Mouse (Mus musculus): ENCODE data around the gene Sart3.
A peak's percentile ranks its signal among the peaks of the same experiment; 100 is the strongest.
"Not testable (repeated sequence)": the region's sequence is repeated elsewhere in the genome, so short reads cannot be mapped to it uniquely, and the experiment has no call there.

Gene Sart3

DNA sequence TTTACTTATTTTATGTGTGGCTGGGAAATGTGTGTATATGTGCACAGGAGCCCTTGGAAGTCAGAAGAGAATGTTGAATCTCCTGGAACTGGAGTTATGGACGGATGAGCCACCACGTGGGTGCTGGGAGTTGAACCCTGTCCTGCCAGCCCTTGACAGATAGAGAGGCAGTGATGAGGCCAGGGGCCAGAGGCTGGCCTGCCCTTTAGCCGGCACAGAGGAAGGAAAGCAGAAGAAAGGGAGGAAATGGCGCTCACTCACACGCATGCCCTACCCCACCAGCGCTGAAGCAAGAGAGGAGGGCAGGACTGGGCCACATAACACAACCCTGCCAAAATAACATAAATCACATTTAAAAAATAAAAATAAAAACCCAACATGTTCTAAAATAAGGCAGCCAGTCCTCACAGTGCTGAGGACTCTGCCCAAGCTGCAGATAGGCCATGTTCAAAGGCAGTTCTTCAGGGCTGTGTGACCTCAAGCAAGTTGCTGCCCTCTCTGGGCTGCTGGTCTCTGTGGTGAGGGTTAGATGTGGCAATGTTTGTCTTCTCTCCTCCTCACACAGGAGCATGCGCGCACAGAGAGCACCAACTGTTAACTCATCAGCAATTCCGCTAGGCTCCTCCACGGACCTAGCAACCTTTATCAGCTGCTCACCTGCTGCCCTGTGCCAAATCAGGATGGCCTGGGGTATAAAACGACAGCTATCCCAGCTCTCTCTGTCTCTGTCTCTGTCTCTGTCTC is 18.3 kb upstream of the Sart3 start:
- peak; percentile 53 for DNase-seq

DNA sequence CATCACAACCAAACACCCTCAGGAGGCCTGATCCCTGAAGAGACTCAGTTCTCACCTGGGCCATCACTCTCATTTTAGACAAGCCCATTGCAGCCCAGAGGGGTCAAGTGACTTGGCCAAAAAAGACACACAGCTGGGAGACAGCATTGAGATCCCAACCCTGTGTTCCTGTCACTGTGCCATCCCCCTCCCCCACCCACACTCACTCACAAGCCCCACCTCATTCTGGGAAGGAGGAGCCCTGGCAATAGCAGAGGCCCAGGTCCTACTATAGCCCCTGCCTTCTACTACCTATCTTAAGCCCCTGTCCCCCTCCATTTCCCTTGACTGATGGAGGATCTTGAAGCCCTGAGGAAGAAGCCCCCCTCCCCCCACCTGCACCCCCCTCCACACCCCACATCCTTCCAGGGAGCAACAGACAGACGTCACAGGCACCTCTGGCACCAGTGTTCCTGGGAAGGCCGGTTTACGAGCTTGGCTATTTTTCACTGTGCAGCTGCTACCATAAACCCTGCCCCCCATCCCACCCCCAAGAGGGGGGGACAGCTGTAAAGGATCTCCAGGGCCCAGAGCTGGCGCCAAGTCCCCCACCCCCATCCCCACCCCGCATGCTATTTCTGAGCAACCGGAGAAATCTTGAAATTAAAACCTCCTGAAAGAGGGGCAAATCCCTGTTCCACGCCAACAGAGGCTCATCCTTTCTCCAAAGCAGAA is 16.9 kb upstream of the Sart3 start:
- DNase-seq: peak; percentile 48

- no peak for DNase-seq
Measured at GRCm38 (mm10) chr5:113788645-113789044, 16.3 kb upstream of the Sart3 start.

DNA sequence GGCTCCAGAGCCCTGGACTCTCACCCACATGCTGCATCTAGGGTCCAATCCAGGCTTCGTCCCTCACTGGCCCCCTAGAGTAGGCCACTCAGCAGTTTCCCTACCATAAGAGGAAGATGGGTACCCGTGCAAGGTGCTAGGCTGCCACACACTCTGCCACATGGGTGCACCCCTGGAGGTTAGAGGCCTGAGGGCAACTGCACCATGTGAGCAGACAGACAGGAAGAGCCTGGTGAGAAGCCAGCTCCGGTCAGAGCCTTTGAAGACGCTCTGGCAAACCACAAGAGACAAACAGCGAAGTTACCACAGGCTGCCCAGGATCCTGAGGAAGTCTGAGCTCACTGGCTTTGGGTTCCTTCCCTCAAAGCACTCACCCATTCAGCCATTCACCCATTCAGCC is 14.7 kb upstream of the Sart3 start:
- no peak for DNase-seq

DNA sequence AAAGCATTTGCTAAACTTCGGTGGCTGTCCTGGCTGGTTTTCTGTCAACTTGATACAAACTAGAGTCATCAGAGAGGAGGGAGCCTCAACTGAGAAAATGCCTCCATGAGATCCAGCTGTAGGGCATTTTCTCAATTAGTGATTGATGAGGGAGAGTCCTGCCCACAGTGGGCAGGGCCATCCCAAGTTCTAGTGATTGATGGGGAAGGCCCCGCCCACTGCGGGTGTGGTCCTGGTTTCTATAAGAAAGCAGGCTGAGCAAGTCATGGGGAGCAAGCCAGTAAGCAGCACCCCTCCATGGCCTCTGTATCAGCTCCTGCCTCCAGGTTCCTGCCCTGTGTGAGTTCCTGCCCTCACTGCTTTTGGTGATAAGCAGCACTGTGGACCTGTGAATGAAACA is 11.8 kb upstream of the Sart3 start:
- not testable (repeated sequence) for DNase-seq

- peak; percentile 27 for DNase-seq
Measured at GRCm38 (mm10) chr5:113783581-113784001, 11.3 kb upstream of the Sart3 start.

GRCm38 (mm10) chr5:113782624-113783023 is 10.3 kb upstream of the Sart3 start:
- DNase-seq: no peak

GRCm38 (mm10) chr5:113781875-113782274 is 9.6 kb upstream of the Sart3 start:
- DNase-seq: no peak

- no peak for DNase-seq
Measured at GRCm38 (mm10) chr5:113781254-113781653, 8.9 kb upstream of the Sart3 start.

GRCm38 (mm10) chr5:113780763-113781162 is 8.5 kb upstream of the Sart3 start:
- DNase-seq: no peak

DNA sequence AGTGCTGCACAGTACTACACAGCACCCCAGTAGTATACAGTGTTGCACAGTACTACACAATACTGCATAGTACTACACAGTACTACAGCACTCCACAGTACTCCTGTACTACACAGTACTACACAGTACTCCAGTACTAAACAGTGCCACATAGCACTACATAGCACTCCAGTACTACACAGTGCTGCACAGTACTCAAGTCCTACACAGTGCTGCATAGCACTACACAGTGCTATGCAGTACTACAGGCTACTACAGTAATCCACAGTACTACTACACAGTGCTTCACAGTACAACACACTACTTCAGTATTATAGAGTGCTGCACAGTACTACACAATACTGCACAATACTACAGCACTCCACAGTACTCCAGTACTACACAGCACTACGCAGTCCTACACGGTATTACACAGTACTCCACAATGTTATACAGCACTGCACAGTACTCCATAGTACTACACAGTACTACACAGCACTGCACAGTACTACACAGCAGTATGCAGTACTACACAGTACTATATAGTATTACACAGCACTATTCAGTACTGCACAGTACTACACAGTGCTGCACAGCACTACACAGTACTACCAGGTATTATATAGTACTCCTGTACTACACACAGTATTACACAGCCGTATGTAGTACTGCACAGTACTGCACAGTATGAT is 7.9 kb upstream of the Sart3 start:
- DNase-seq: no peak

GRCm38 (mm10) chr5:113779569-113779968 is 7.3 kb upstream of the Sart3 start:
- DNase-seq: no peak

DNA sequence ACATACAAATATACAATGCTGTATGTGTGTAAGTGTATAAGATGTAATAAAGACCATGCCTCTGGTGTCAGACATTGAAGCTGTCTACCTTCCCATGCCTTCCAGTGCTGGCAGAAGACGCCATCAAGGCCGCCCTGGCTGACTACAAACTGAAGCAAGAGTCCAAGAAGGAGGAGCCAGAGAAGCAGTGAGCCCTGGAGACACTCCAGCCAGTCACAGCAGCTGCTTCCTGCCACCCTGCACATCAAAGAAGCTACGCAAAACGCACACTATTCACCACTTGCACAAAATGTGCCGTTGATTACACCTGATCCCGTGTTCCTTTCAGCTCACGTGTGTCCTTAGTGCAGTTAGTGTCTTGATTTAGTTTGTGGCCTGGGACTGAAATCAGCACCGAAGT is 5.4 kb upstream of the Sart3 start:
- not testable (repeated sequence) for DNase-seq

GRCm38 (mm10) chr5:113776896-113777226 is 4.6 kb upstream of the Sart3 start:
- DNase-seq: peak; percentile 49

DNA sequence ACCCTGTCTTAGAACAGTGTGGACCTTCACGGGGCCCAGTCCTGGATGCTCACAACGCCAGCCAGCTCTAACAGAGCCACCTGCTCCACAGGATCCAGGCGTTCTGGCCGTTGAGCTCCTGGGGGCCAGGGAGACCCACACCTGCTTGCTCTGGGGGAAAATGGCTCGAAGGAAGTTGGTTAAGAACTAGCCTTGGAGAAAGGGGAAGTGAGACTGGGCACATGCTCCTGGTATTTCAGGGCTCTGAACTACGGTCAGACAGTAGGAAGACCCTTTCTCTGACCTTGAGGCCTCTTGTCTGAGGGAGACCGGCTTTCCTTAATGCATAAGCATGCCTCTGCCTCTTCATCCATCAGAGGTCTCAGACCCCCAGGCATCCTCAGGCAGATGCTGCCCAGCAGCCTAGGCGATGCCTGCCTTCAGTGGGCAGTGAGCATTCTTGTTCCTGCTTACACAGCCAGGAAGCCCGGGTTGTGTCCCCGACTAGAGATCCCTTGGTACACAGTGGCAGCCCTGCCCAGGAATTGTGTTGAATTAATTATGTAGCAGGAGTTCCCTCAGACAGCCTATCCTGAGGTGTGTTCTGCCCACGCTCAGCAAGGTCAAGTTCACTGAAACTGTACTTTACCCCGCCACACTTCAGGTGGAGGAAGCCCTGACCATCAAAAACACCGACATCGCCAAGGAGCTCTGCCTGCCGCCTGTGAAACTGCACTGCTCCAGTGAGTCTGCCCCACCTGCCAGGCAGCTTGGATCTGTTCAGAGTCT is 4.0 kb upstream of the Sart3 start:
- DNase-seq: no peak

GRCm38 (mm10) chr5:113775585-113775984 is 3.3 kb upstream of the Sart3 start:
- no peak for DNase-seq

DNA sequence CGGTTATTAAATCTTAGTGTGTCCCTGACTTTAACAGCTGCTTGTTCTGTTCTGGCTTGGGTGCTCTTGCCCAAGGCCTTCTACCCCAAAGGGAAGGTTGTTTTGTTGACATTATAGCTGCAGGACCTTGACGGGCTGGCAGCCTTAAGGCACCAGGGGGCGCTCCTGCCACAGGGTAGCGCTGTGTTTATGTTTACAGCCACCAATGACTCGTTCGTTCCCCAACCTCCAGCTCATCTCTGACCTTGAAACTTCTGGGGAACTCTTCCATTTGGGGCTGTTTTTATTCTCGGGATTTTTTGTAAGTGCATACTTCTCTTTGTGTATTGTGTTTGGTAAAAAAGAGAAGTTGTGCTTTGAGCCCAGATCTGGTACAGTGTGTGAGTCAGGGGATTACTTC is 1.4 kb upstream of the Sart3 start:
- DNase-seq: peak; percentile 93

GRCm38 (mm10) chr5:113772905-113773519 is 702 bp upstream of the Sart3 start:
- peak; percentile 8 for DNase-seq

- DNase-seq: peak; percentile 94
Measured at GRCm38 (mm10) chr5:113771213-113772162, 822 bp downstream of the Sart3 start.

- DNase-seq: no peak
Measured at GRCm38 (mm10) chr5:113768806-113769205, 3.5 kb downstream of the Sart3 start.
